Mouse (Mus musculus): ENCODE measurements at regions not wholly inside any gene's neighbourhood (a gene's known extent, or its start where the extent isn't known, plus 50 kb on each side); places are given as distances from the start of the nearest gene placed in this dataset.
A peak's percentile ranks its signal among the peaks of the same experiment; 100 is the strongest.

DNA sequence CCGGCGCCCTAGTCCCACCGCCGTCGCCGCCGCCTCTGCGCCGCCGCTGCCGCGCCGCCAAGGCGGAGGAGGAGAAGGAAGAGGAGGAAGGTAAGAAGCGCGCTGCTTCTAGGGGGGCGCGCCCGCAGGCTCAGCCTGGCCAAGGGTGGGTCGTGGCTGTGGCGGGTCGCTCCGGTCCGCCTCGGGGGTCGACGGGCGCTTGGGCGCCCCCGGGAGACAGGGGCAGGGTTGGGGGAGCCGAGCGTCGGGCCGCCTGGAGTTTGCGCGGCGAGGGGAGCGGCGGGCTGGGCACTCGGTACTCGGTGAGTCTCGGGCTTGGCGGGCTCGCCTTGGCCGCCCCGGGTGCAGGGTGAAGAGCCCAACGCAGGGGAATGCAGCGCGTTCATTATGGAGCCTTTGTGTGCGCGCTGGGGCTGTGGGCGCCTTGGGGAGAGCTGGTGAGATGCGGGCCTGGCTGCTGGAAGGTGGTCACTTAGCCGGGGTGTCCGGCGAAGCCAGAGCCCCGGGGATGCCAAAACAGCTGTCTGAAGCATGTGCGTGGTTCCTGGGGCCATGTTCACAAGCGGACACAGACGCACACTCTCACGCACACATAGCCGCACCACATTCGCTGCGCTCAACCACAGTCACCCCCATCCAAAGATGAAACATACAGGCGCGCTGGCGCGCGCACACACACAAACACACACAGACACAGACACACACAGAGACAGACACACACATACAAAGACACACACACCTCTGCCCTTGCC, 63.9 kb upstream of the Frmpd3 start:
- Histone ChIP-seq H3K36me3 (no peaks in the 10 kb centered on the region), H3K4me1 (0 out of 2 replicates have a peak, but pooled peaks cover 3% of the 10 kb centered on the region), H3K9ac (peak overlapping the region; percentile 61), H3K27me3 (peaks cover 81% of the 10 kb centered on the region), H3K4me2 (peak overlapping the region; percentile 71), H3K9me3 (no peaks in the 10 kb centered on the region), H3K27ac (no peak overlapping the region), H3K4me3 (peak overlapping the region; percentile 55)
- ATAC-seq (ENCODE audit: insufficient number of reproducible peaks, insufficient read depth, low FRiP score, low TSS enrichment, low read depth) = 0 out of 2 replicates have a peak, but pooled peaks have one; percentile 34
- WGBS = 26% methylated on average over 33 of the region's 69 CpGs

DNA sequence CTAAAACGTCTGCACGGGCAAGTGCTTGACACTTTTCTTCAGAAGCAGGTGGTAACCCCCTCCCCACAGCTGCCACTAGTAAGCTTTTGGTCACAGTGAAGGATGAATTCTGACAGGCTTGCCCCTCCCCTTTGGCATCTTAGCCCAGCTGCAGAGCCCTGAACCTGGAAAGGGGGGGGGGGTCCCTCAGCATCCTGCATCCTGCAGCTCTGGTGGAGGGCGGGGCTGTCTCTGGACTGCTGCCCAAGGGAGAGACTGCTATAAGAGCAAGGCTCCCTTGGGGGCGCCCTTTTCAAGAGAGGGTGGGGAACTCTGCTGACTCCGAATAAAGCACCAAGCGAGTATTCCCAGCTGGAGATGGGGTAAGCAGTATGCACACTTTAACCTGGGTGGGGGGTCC, 62.8 kb upstream of the Frmpd3 start:
- no peaks in the 10 kb centered on the region for H3K36me3 ChIP-seq
- no peak overlapping the region for H3K9ac ChIP-seq
- no peaks in the 10 kb centered on the region for H3K9me3 ChIP-seq
- no peak for ATAC-seq (ENCODE audit: insufficient number of reproducible peaks, insufficient read depth, low FRiP score, low TSS enrichment, low read depth)
- no peak overlapping the region for H3K4me2 ChIP-seq
- H3K4me1 ChIP-seq = 0 out of 2 replicates have a peak, but pooled peaks cover 3% of the 10 kb centered on the region
- no peak overlapping the region for H3K4me3 ChIP-seq
- 18% methylated on average over 6 of the region's 6 CpGs for whole genome bisulfite sequencing
- no peak overlapping the region for H3K27ac ChIP-seq
- H3K27me3 ChIP-seq = peaks cover 74% of the 10 kb centered on the region

DNA sequence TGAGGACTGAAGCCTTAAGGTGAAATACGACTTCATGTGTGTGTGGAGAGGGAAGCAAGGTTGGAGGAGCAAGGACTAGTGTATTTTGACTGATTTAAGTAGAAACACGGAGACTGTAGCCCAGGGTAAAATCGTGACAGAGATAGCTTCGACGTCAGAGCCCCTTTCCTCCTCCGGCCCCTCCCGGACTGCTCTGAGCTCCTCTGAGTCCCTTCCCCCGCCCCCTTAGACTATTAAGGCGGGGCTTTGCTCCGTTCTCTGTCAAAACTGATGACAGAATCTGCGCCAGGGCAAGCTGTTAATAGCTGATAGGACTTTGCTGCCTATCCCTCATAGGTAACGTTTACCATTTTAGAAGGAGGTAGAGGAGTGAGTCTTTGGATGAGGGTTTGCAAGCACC, 62.0 kb upstream of the Frmpd3 start:
- no peak overlapping the region for H3K9ac ChIP-seq
- 0 out of 2 replicates have a peak, but pooled peaks cover 3% of the 10 kb centered on the region for H3K4me1 ChIP-seq
- no peak overlapping the region for H3K27ac ChIP-seq
- H3K4me3 ChIP-seq = no peak overlapping the region
- H3K9me3 ChIP-seq = no peaks in the 10 kb centered on the region
- ATAC-seq (ENCODE audit: insufficient number of reproducible peaks, insufficient read depth, low FRiP score, low TSS enrichment, low read depth) = no peak
- H3K4me2 ChIP-seq = peak overlapping the region; percentile 32
- 22% methylated on average over 12 of the region's 12 CpGs for WGBS
- no peaks in the 10 kb centered on the region for H3K36me3 ChIP-seq
- H3K27me3 ChIP-seq = peaks cover 67% of the 10 kb centered on the region

Data from embryonic facial prominence, embryonic 13.5 days (tissue).